Mouse (Mus musculus): ENCODE measurements around the gene Snupn.

DNA sequence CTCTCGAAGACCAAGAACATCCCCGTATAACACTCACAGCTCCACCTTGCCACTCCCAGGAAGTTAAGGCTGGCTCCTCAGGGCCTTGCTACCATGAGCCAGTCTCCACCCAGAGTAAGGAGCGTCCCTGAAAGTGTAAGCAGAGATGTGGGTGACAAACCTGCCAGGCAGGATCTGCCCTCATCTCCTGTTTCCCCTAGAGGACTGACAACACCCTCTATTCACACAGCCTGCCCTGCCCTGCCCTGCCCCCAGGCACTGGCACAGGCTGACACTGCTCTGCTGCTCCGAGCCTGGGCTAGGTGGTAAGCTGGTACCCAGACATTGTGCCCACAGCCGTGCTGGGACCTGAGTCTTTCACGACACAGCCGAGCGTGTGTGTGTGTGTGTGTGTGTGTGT, 49.5 kb upstream of the Snupn start:
- TF ChIP-seq POLR2A (IDR thresholded peaks at IDR 0.05; ENCODE audit: borderline replicate concordance, extremely low read depth, insufficient read depth, insufficient read length, poor library complexity, severe bottlenecking) (no peak), CTCF (IDR thresholded peaks at IDR 0.05; ENCODE audit: borderline replicate concordance, extremely low read depth, insufficient read depth, insufficient read length) (no peak)

Data from brain, embryonic 14.5 days (tissue).